Mouse (Mus musculus) liver, embryonic 16.5 days (tissue): ENCODE measurements around the gene Khdrbs2. TPM values are rescaled to one million over a fixed set of nuclear protein-coding genes. Genes with fewer than 3 reads are reported as not detected.

ENCODE experiments used
- ATAC-seq: fragments of 200-750 bp; cut with Nextera tagmentation; 2 replicates; pipeline ENCODE4 v1.8.0; 2017; ENCODE audit warnings: low read depth, mild to moderate bottlenecking, moderate number of reproducible peaks, moderate library complexity
- H3K27ac ChIP-seq: fragments of 300-500 bp; sonication (generic); 2 replicates; pipeline ENCODE4 v1.5.1; 2014; ENCODE audit warnings: mild to moderate bottlenecking, low read length
- H3K27me3 ChIP-seq: fragments of 300-500 bp; sonication (generic); 2 replicates; pipeline ENCODE4 v1.6.1; 2014; ENCODE audit warnings: low read depth, low read length, mixed read lengths; ENCODE audit not compliant: control insufficient read depth, insufficient read depth
- H3K36me3 ChIP-seq: fragments of 300-500 bp; sonication (generic); 2 replicates; pipeline ENCODE4 v1.6.1; 2014; ENCODE audit warnings: mild to moderate bottlenecking; ENCODE audit not compliant: control insufficient read depth, insufficient read depth
- H3K4me1 ChIP-seq: fragments of 300-500 bp; sonication (generic); 2 replicates; pipeline ENCODE4 v1.6.1; 2014; ENCODE audit warnings: low read depth, low read length, mixed read lengths; ENCODE audit not compliant: control insufficient read depth
- H3K4me2 ChIP-seq: fragments of 300-500 bp; sonication (generic); 2 replicates; pipeline ENCODE4 v1.6.1; 2014; ENCODE audit warnings: low read depth, low read length, mixed read lengths
- H3K4me3 ChIP-seq: fragments of 300-500 bp; sonication (generic); 2 replicates; pipeline ENCODE4 v1.5.1; 2014; ENCODE audit warnings: low read depth, mild to moderate bottlenecking, low read length
- H3K9ac ChIP-seq: fragments of 300-500 bp; sonication (generic); 2 replicates; pipeline ENCODE4 v1.6.1; 2014; ENCODE audit warnings: low read depth, low read length
- H3K9me3 ChIP-seq: fragments of 300-500 bp; sonication (generic); replicated peaks from 2 replicates; pipeline ENCODE4 v1.6.1; 2016; ENCODE audit warnings: low read length; ENCODE audit not compliant: control insufficient read depth
- WGBS: fragments of 180-500 bp; shearing (Covaris S2); extraction: QIAGEN DNeasy Blood & Tissue Kit; methylation state at CpG from one replicate; pipeline ENCODE4 v1.1.7; 2014; ENCODE audit not compliant: insufficient replicate concordance; 5-methylcytosine and 5-hydroxymethylcytosine counted together
- polyA plus RNA-seq: library from polyadenylated mRNA; unstranded; fragments of >200 nt; fragmentation: Nextera tagmentation; extraction: Ambion mirVana; gene quantifications from 2 replicates; pipeline ENCODE4 v1.2.1, GENCODE M21; 2015

The Khdrbs2 gene
- polyA plus RNA-seq, 1 experiment from 2014 or later, result 0.14 TPM

DNA sequence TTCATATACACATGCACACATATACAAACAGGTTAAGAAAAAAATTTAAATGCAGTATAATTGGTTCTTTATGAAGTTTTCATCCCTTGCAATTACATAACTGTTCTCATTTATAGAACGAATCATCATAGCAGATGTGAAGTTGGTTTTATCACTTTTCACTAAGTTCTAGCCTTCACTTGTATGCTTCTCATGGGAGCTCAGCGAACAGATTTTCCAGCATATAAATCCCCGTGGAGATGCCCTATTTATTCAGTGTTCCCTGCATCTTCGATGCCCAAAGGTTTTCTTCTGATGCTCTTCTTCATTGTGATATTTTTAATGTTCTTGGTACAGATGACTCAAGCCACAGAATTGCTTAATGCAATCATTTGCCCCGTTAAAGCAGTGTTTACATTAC, 128.9 kb downstream of the Khdrbs2 start:
- 45% methylated on average over 5 of the region's 5 CpGs for WGBS
- H3K36me3 ChIP-seq, result no peaks in the 10 kb centered on the region
- no peak overlapping the region for H3K27ac ChIP-seq
- no peak overlapping the region for H3K4me2 ChIP-seq
- no peaks in the 10 kb centered on the region for H3K27me3 ChIP-seq
- no peaks in the 10 kb centered on the region for H3K4me1 ChIP-seq
- no peaks in the 10 kb centered on the region for H3K9me3 ChIP-seq
- no peak overlapping the region for H3K4me3 ChIP-seq
- ATAC-seq, result no peak
- no peak overlapping the region for H3K9ac ChIP-seq

DNA sequence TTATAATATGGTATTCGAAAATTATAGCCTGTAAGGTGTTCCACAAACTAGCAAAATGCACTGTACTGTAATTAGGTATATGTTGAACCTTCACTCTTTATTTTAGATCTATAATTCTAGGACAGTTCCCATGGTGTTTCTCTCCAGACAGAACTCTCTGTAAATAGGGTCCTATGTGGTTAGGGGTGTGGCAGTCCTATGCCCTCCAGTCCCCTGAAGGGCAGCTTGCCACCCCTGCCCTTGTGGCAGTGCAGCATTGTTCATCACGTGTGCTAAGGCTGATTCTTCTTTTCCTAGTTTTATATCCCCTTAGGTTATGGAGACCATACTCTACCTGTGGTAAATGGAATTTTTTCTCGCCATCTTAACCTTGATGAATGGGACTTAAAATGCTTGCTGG, 136.6 kb downstream of the Khdrbs2 start:
- H3K4me3 ChIP-seq, result no peak overlapping the region
- WGBS, result 30% methylated on average over 3 of the region's 3 CpGs
- H3K36me3 ChIP-seq, result no peaks in the 10 kb centered on the region
- no peak overlapping the region for H3K9ac ChIP-seq
- H3K4me2 ChIP-seq, result no peak overlapping the region
- H3K27me3 ChIP-seq, result no peaks in the 10 kb centered on the region
- H3K9me3 ChIP-seq, result no peaks in the 10 kb centered on the region
- H3K4me1 ChIP-seq, result no peaks in the 10 kb centered on the region
- H3K27ac ChIP-seq, result no peak overlapping the region
- ATAC-seq, result no peak

DNA sequence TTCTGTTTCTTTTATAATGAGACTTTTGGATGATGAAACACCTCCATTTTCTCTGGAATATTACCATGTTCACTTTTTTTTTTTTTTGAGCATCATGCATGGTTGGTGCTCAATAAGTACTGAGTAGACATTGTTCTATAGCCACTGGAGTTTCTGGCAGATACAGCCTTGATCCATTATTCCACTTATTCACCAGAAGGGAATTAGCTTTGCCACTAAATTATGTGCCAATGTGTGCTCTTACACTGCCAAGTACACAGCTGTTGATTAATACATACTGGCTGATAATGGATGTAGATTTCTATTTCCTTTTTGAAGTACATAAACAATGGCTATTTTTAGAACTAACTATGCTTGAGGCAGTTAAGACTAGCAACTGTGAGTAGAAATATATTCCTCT, 137.1 kb downstream of the Khdrbs2 start:
- no peaks in the 10 kb centered on the region for H3K27me3 ChIP-seq
- H3K4me3 ChIP-seq, result no peak overlapping the region
- H3K36me3 ChIP-seq, result no peaks in the 10 kb centered on the region
- H3K4me2 ChIP-seq, result no peak overlapping the region
- no peak overlapping the region for H3K9ac ChIP-seq
- no peak for ATAC-seq
- no peaks in the 10 kb centered on the region for H3K9me3 ChIP-seq
- no peak overlapping the region for H3K27ac ChIP-seq
- H3K4me1 ChIP-seq, result no peaks in the 10 kb centered on the region

DNA sequence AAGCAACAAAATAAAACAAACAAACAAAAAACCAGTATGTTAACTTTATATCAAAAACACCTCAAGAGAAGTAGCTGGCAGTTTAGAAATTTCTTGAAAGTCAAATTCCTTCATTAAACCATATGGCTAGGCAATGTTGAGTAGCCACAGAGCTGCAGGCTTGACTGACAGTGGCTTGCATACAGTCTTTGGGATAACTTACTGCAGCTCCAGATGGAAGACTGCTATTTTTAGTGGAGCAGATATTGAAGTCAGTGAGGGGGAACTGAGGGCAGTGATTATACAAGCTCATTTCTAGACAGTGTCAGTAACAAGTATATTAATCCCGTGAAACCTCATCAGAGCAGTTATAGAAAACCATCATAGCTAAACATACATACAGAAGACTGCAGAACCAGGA, 166.6 kb downstream of the Khdrbs2 start:
- Histone ChIP-seq H3K4me1 (no peaks in the 10 kb centered on the region), H3K4me3 (no peak overlapping the region), H3K36me3 (no peaks in the 10 kb centered on the region), H3K27me3 (no peaks in the 10 kb centered on the region), H3K9me3 (no peaks in the 10 kb centered on the region), H3K4me2 (no peak overlapping the region), H3K27ac (no peak overlapping the region), H3K9ac (no peak overlapping the region)
- 56% methylated on average over 1 of the region's 1 CpGs for WGBS
- no peak for ATAC-seq

DNA sequence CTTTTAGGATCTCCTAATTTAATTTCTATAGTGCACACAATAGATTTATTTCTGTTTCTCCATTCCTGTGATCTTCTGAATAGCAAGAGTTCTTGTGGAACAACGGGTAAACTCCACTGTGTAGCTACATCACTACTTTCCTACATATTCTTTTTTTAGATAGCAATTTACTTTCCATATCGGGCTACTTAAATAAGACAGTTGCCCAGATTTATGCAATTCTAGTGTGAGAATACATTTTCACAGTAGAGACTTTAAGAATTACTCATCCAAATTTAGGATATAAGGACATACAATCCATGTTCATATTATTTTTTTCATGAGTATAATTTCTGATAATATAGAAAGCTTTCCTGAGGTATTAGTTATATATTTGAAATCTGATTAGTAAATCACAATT, 175.0 kb downstream of the Khdrbs2 start:
- Histone ChIP-seq H3K4me1 (no peaks in the 10 kb centered on the region), H3K9me3 (no peaks in the 10 kb centered on the region), H3K27ac (no peak overlapping the region), H3K4me2 (no peak overlapping the region), H3K4me3 (no peak overlapping the region), H3K36me3 (no peaks in the 10 kb centered on the region), H3K27me3 (no peaks in the 10 kb centered on the region), H3K9ac (no peak overlapping the region)
- ATAC-seq, result no peak
- WGBS, result 52% methylated on average over 2 of the region's 2 CpGs

DNA sequence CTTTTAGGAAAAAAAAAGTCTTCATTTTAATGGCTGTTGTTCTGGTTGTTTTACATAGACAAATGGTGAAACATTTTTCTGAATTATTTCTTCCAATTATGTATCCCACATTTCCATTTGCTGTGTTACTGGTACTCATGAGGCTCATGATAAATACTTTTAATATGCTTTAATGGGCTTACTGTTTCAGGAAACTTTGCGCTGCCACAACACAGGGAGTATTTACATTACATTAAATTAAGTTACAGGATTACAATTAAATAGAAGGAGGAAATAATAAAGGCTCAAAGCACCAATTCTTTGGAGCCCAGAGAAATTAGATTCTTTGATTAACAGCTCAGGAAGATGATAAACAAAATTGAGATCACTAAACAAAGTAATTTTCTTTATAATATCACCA, 179.6 kb downstream of the Khdrbs2 start:
- Histone ChIP-seq H3K4me3 (no peak overlapping the region), H3K4me2 (no peak overlapping the region), H3K4me1 (no peaks in the 10 kb centered on the region), H3K27me3 (no peaks in the 10 kb centered on the region), H3K9ac (no peak overlapping the region), H3K27ac (no peak overlapping the region), H3K9me3 (no peaks in the 10 kb centered on the region), H3K36me3 (no peaks in the 10 kb centered on the region)
- no peak for ATAC-seq
- 55% methylated on average over 1 of the region's 1 CpGs for WGBS

DNA sequence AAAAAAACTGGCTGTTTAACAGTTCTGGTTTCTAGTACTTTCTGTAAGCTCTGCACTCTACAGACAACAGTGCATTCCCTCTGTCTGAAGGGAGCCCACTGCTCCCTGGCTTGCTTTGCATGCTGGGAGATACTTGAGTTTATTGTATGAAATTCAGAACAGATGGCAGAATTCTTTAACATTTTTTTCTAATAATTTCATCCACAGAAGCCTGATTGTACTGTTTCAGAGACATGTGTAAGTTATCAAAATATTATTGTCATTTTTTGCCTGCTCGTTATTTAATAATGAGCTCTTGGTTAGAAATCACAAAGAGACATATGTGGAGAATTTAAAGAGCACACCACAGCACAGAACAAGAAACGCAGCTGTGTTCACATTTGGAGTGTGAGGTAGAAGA, 191.0 kb downstream of the Khdrbs2 start:
- Histone ChIP-seq H3K4me1 (no peaks in the 10 kb centered on the region), H3K4me2 (no peak overlapping the region), H3K27ac (no peak overlapping the region), H3K9me3 (no peaks in the 10 kb centered on the region), H3K9ac (no peak overlapping the region), H3K36me3 (no peaks in the 10 kb centered on the region), H3K27me3 (no peaks in the 10 kb centered on the region), H3K4me3 (no peak overlapping the region)
- ATAC-seq, result no peak
- 50% methylated on average over 2 of the region's 2 CpGs for WGBS

DNA sequence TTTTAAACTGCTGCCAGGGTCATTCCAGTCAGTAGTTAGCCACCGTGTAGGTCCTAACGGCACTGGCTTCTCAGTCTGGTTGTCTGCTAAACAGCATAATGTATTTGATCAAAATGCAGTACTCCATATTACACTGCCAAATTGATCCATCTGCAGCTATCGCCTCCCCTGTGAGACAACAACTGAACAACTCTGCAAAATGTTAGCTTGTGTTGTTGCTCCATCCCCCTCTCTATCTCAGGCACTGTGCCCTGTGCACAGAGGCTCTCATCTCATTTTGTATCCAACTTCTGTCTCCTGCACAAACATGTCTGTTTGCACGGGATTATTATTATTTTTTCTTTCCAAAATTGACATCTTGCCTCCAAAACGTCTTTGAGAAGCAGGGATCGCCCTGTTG, 225.0 kb downstream of the Khdrbs2 start:
- Histone ChIP-seq H3K9me3 (no peaks in the 10 kb centered on the region), H3K27me3 (no peaks in the 10 kb centered on the region), H3K4me1 (no peaks in the 10 kb centered on the region), H3K4me2 (no peak overlapping the region), H3K9ac (no peak overlapping the region), H3K27ac (no peak overlapping the region), H3K4me3 (no peak overlapping the region), H3K36me3 (no peaks in the 10 kb centered on the region)
- 61% methylated on average over 6 of the region's 6 CpGs for WGBS
- ATAC-seq, result no peak

DNA sequence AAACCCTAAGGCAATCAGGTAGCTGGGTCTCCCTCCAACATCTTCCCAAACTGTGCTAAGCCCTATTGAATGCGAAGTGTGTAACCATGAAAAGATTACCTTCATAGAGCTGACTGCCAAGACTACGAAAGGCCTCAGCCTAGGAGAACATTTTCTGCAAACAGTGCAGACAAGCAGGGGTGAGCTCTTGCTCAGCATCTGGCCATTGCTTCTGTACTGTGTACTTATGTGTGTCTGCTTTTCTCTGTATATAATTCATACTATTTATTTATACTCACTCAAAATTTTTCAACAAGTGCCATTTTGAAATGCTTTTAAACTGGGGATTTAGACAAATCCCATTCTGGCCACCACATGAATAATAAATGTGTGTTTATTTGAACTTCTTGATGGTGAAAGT, 235.1 kb downstream of the Khdrbs2 start:
- no peaks in the 10 kb centered on the region for H3K36me3 ChIP-seq
- H3K9me3 ChIP-seq, result no peaks in the 10 kb centered on the region
- no peak overlapping the region for H3K4me2 ChIP-seq
- no peaks in the 10 kb centered on the region for H3K27me3 ChIP-seq
- H3K4me3 ChIP-seq, result no peak overlapping the region
- 62% methylated on average over 2 of the region's 2 CpGs for WGBS
- no peak for ATAC-seq
- H3K9ac ChIP-seq, result no peak overlapping the region
- no peaks in the 10 kb centered on the region for H3K4me1 ChIP-seq
- no peak overlapping the region for H3K27ac ChIP-seq

DNA sequence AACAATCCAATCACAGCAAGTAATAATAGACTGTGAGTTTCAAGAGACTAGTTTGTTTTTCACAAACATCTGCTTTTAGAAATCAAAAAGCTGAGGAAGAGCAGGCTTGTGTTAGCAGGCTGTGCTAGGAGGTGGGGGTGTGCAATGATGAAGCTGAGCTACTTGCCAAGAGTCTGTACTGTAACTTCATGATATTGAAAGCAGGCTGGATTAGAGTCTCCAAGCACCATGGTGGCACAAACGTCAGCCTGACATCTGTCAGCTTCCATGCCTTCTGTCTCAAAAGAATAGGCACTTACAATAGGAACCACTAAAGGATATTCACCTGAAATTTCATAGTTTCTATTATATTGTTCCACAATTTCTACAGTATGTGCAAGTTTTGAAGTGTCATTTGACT, 255.9 kb downstream of the Khdrbs2 start:
- no peaks in the 10 kb centered on the region for H3K9me3 ChIP-seq
- 32% methylated on average over 1 of the region's 1 CpGs for WGBS
- H3K36me3 ChIP-seq, result no peaks in the 10 kb centered on the region
- H3K4me2 ChIP-seq, result no peak overlapping the region
- no peak overlapping the region for H3K9ac ChIP-seq
- H3K4me3 ChIP-seq, result no peak overlapping the region
- H3K27me3 ChIP-seq, result no peaks in the 10 kb centered on the region
- no peak overlapping the region for H3K27ac ChIP-seq
- ATAC-seq, result no peak
- H3K4me1 ChIP-seq, result no peaks in the 10 kb centered on the region
